Mouse (Mus musculus) C2C12 (cell line): ENCODE results near the gene Gm43518.

ENCODE experiments used
- CTCF ChIP-seq: IDR thresholded peaks from one replicate; pipeline ENCODE4 v1.5.1; 2011; ENCODE audit not compliant: control insufficient read depth, insufficient read depth, insufficient read length
- USF1 ChIP-seq: IDR thresholded peaks from one replicate; pipeline ENCODE4 v1.6.1; 2011; ENCODE audit warnings: low read depth, mild to moderate bottlenecking, control low read depth, moderate library complexity

- TF ChIP-seq USF1 (no peak), CTCF (no peak)
Measured at GRCm38 (mm10) chr5:123880778-123881177, 46.4 kb upstream of the Gm43518 start.
